Mouse (Mus musculus): ENCODE measurements around the gene Gm20388. TPM values are rescaled to one million over a fixed set of nuclear protein-coding genes. Genes with fewer than 3 reads are reported as not detected.
"Not testable (repeated sequence)": the region's sequence is repeated elsewhere in the genome, so short reads cannot be mapped to it uniquely, and the experiment has no call there.

Gene Gm20388
- polyA plus RNA-seq, 1 experiment: 18.7 TPM

- DNase-seq: no peak
- Histone ChIP-seq H3K4me3 (replicated peaks; ENCODE audit: insufficient read depth, low read depth, low read length) (no peak overlapping the region), H3K27me3 (ENCODE audit: control insufficient read depth, insufficient read depth, low read length) (no peaks in the 10 kb centered on the region), H3K4me1 (ENCODE audit: control insufficient read depth, insufficient read depth, low read length) (peaks cover 4% of the 10 kb centered on the region; the same call in 1 of the 2 replicates), H3K27ac (ENCODE audit: insufficient read depth, low read length) (no peak overlapping the region)
- WGBS: 89% methylated on average over 10 of the region's 10 CpGs
- no peak for TF ChIP-seq CTCF (IDR thresholded peaks at IDR 0.05; ENCODE audit: borderline replicate concordance, insufficient read depth, low read depth, low read length)
- no peak for TF ChIP-seq POLR2A (IDR thresholded peaks at IDR 0.05; ENCODE audit: borderline replicate concordance, insufficient read depth, low read length)
Measured at GRCm38 (mm10) chr8:120352096-120352495, 441.5 kb downstream of the Gm20388 start.

GRCm38 (mm10) chr8:120356067-120356466, 445.4 kb downstream of the Gm20388 start:
- Histone ChIP-seq H3K27ac (ENCODE audit: insufficient read depth, low read length) (no peak overlapping the region), H3K27me3 (ENCODE audit: control insufficient read depth, insufficient read depth, low read length) (no peaks in the 10 kb centered on the region), H3K4me1 (ENCODE audit: control insufficient read depth, insufficient read depth, low read length) (peaks cover 1% of the 10 kb centered on the region), H3K4me3 (replicated peaks; ENCODE audit: insufficient read depth, low read depth, low read length) (no peak overlapping the region)
- no peak for DNase-seq
- no peak for TF ChIP-seq POLR2A (IDR thresholded peaks at IDR 0.05; ENCODE audit: borderline replicate concordance, insufficient read depth, low read length)
- TF ChIP-seq CTCF (IDR thresholded peaks at IDR 0.05; ENCODE audit: borderline replicate concordance, insufficient read depth, low read depth, low read length): no peak
- WGBS: 67% methylated on average over 9 of the region's 9 CpGs

GRCm38 (mm10) chr8:120357504-120357903, 446.9 kb downstream of the Gm20388 start:
- H3K27ac ChIP-seq (ENCODE audit: insufficient read depth, low read length): no peak overlapping the region
- WGBS: 83% methylated on average over 6 of the region's 6 CpGs
- no peak overlapping the region for H3K4me3 ChIP-seq (replicated peaks; ENCODE audit: insufficient read depth, low read depth, low read length)
- H3K4me1 ChIP-seq (ENCODE audit: control insufficient read depth, insufficient read depth, low read length): peaks cover 16% of the 10 kb centered on the region; the same call in 1 of the 2 replicates
- TF ChIP-seq POLR2A (IDR thresholded peaks at IDR 0.05; ENCODE audit: borderline replicate concordance, insufficient read depth, low read length) (no peak), CTCF (IDR thresholded peaks at IDR 0.05; ENCODE audit: borderline replicate concordance, insufficient read depth, low read depth, low read length) (no peak)
- H3K27me3 ChIP-seq (ENCODE audit: control insufficient read depth, insufficient read depth, low read length): no peaks in the 10 kb centered on the region
- no peak for DNase-seq

- 27% methylated on average over 8 of the region's 8 CpGs for WGBS
- DNase-seq: peak; percentile 81 to 84
- H3K4me3 ChIP-seq (replicated peaks; ENCODE audit: insufficient read depth, low read depth, low read length): no peak overlapping the region
- peaks cover 17% of the 10 kb centered on the region; the same call in 1 of the 2 replicates for H3K4me1 ChIP-seq (ENCODE audit: control insufficient read depth, insufficient read depth, low read length)
- H3K27me3 ChIP-seq (ENCODE audit: control insufficient read depth, insufficient read depth, low read length): no peaks in the 10 kb centered on the region
- TF ChIP-seq CTCF (IDR thresholded peaks at IDR 0.05; ENCODE audit: borderline replicate concordance, insufficient read depth, low read depth, low read length) (no peak), POLR2A (IDR thresholded peaks at IDR 0.05; ENCODE audit: borderline replicate concordance, insufficient read depth, low read length) (no peak)
- no peak overlapping the region for H3K27ac ChIP-seq (ENCODE audit: insufficient read depth, low read length)
Measured at GRCm38 (mm10) chr8:120361301-120361700, 450.7 kb downstream of the Gm20388 start.

GRCm38 (mm10) chr8:120363552-120364071, 453.0 kb downstream of the Gm20388 start:
- H3K4me1 ChIP-seq (ENCODE audit: control insufficient read depth, insufficient read depth, low read length): peaks cover 26% of the 10 kb centered on the region
- no peak for DNase-seq
- H3K27ac ChIP-seq (ENCODE audit: insufficient read depth, low read length): no peak overlapping the region
- H3K4me3 ChIP-seq (replicated peaks; ENCODE audit: insufficient read depth, low read depth, low read length): no peak overlapping the region
- WGBS: 88% methylated on average over 10 of the region's 10 CpGs
- H3K27me3 ChIP-seq (ENCODE audit: control insufficient read depth, insufficient read depth, low read length): no peaks in the 10 kb centered on the region
- TF ChIP-seq POLR2A (IDR thresholded peaks at IDR 0.05; ENCODE audit: borderline replicate concordance, insufficient read depth, low read length) (no peak), CTCF (IDR thresholded peaks at IDR 0.05; ENCODE audit: borderline replicate concordance, insufficient read depth, low read depth, low read length) (peak; percentile 55; the same call in 1 of the 2 replicates)

- 74% methylated on average over 7 of the region's 7 CpGs for WGBS
- DNase-seq: peak in 1 of 2 experiments; percentile 54
- peak overlapping the region; percentile 15; the same call in 1 of the 2 replicates for H3K27ac ChIP-seq (ENCODE audit: insufficient read depth, low read length)
Measured at GRCm38 (mm10) chr8:120364093-120364725, 453.6 kb downstream of the Gm20388 start.

GRCm38 (mm10) chr8:120366840-120367239, 456.2 kb downstream of the Gm20388 start:
- H3K4me3 ChIP-seq (replicated peaks; ENCODE audit: insufficient read depth, low read depth, low read length): no peak overlapping the region
- no peak overlapping the region for H3K27ac ChIP-seq (ENCODE audit: insufficient read depth, low read length)
- whole genome bisulfite sequencing: 78% methylated on average over 6 of the region's 6 CpGs
- H3K27me3 ChIP-seq (ENCODE audit: control insufficient read depth, insufficient read depth, low read length): no peaks in the 10 kb centered on the region
- no peak for DNase-seq
- no peak for TF ChIP-seq CTCF (IDR thresholded peaks at IDR 0.05; ENCODE audit: borderline replicate concordance, insufficient read depth, low read depth, low read length)
- no peak for TF ChIP-seq POLR2A (IDR thresholded peaks at IDR 0.05; ENCODE audit: borderline replicate concordance, insufficient read depth, low read length)
- H3K4me1 ChIP-seq (ENCODE audit: control insufficient read depth, insufficient read depth, low read length): peaks cover 28% of the 10 kb centered on the region

More at GRCm38 (mm10) chr8:120364093-120364725, 453.6 kb downstream of the Gm20388 start:
- peaks cover 31% of the 10 kb centered on the region for H3K4me1 ChIP-seq (ENCODE audit: control insufficient read depth, insufficient read depth, low read length)
- H3K4me3 ChIP-seq (replicated peaks; ENCODE audit: insufficient read depth, low read depth, low read length): no peak overlapping the region
- no peak for TF ChIP-seq POLR2A (IDR thresholded peaks at IDR 0.05; ENCODE audit: borderline replicate concordance, insufficient read depth, low read length)
- TF ChIP-seq CTCF (IDR thresholded peaks at IDR 0.05; ENCODE audit: borderline replicate concordance, insufficient read depth, low read depth, low read length): peak; percentile 59
- H3K27me3 ChIP-seq (ENCODE audit: control insufficient read depth, insufficient read depth, low read length): no peaks in the 10 kb centered on the region

- not testable (repeated sequence) for H3K4me3 ChIP-seq (replicated peaks; ENCODE audit: insufficient read depth, low read depth, low read length); H3K27me3 ChIP-seq (ENCODE audit: control insufficient read depth, insufficient read depth, low read length); H3K27ac ChIP-seq (ENCODE audit: insufficient read depth, low read length); DNase-seq
- peaks cover 20% of the 10 kb centered on the region for H3K4me1 ChIP-seq (ENCODE audit: control insufficient read depth, insufficient read depth, low read length)
- WGBS: 92% methylated on average over 1 of the region's 1 CpGs
Measured at GRCm38 (mm10) chr8:120368191-120368590, 457.6 kb downstream of the Gm20388 start.
